Mouse (Mus musculus) monocyte, adult 5-6 weeks (primary cell): ENCODE measurements around the gene Polr2h. TPM values are rescaled to one million over a fixed set of nuclear protein-coding genes. Genes with fewer than 3 reads are reported as not detected.

Experiments used
- ATAC-seq: fragments of 153-309, 156-312 bp; replicated peaks from 2 replicates; pipeline ENCODE4 v1.8.0; 2017; ENCODE audit warnings: mild to moderate bottlenecking; ENCODE audit not compliant: low TSS enrichment, insufficient number of reproducible peaks, severe bottlenecking, poor library complexity, low FRiP score
- total RNA-seq: library from RNA; stranded (forward); fragments of 200-1000, 200-491, 200-594 nt; gene quantifications from 3 replicates; pipeline ENCODE4 v1.2.3, GENCODE M21; 2017

Gene Polr2h
- total RNA-seq, 1 experiment from 2014 or later = 20.0 TPM

GRCm38 (mm10) chr16:20699266-20699665 is 18.2 kb upstream of the Polr2h start:
- ATAC-seq = no peak

- ATAC-seq = no peak
Measured at GRCm38 (mm10) chr16:20700036-20700435, 17.4 kb upstream of the Polr2h start.

GRCm38 (mm10) chr16:20701316-20701715 is 16.1 kb upstream of the Polr2h start:
- no peak for ATAC-seq

- ATAC-seq = no peak
Measured at GRCm38 (mm10) chr16:20701729-20702521, 15.5 kb upstream of the Polr2h start.

GRCm38 (mm10) chr16:20702522-20702893 is 15.0 kb upstream of the Polr2h start:
- ATAC-seq = 0 out of 2 replicates have a peak, but pooled peaks have one; percentile 29

- ATAC-seq = no peak
Measured at GRCm38 (mm10) chr16:20703071-20703470, 14.4 kb upstream of the Polr2h start.

- no peak for ATAC-seq
Measured at GRCm38 (mm10) chr16:20703699-20704400, 13.6 kb upstream of the Polr2h start.

GRCm38 (mm10) chr16:20705786-20706185 is 11.7 kb upstream of the Polr2h start:
- ATAC-seq = no peak

- no peak for ATAC-seq
Measured at GRCm38 (mm10) chr16:20706407-20707055, 10.9 kb upstream of the Polr2h start.

- ATAC-seq = no peak
Measured at GRCm38 (mm10) chr16:20708220-20708938, 9.1 kb upstream of the Polr2h start.

GRCm38 (mm10) chr16:20708939-20709734 is 8.3 kb upstream of the Polr2h start:
- ATAC-seq = no peak

- ATAC-seq = no peak
Measured at GRCm38 (mm10) chr16:20710370-20710769, 7.1 kb upstream of the Polr2h start.

- ATAC-seq = no peak
Measured at GRCm38 (mm10) chr16:20710810-20711209, 6.7 kb upstream of the Polr2h start.

GRCm38 (mm10) chr16:20712190-20712589 is 5.3 kb upstream of the Polr2h start:
- no peak for ATAC-seq

- ATAC-seq = no peak
Measured at GRCm38 (mm10) chr16:20712889-20713288, 4.6 kb upstream of the Polr2h start.

GRCm38 (mm10) chr16:20714307-20715080 is 3.0 kb upstream of the Polr2h start:
- no peak for ATAC-seq

- ATAC-seq = no peak
Measured at GRCm38 (mm10) chr16:20715161-20715560, 2.3 kb upstream of the Polr2h start.

- no peak for ATAC-seq
Measured at GRCm38 (mm10) chr16:20715566-20715965, 1.9 kb upstream of the Polr2h start.
